7 mouse cellular contexts compared by ENCODE assay signal in genomic region chr2:13574801-13575150, GRCm38 (mm10). TPM values are rescaled to one million over a fixed set of nuclear protein-coding genes. Genes with fewer than 3 reads are reported as not detected.
DNase-seq lines count a peak whose midpoint lies in the region; ATAC-seq and TF ChIP-seq lines count a peak whose summit lies in the region.

No protein-coding gene starts in this region.

- H3K9ac ChIP-seq in ES-E14 (ENCODE audit: insufficient read depth, low read depth, low read length, poor library complexity, severe bottlenecking), result peak overlapping the region; percentile 37
- H3K9ac ChIP-seq in hindbrain, embryonic 16.5 days (ENCODE audit: low read depth, low read length), result peak overlapping the region; percentile 84
- H3K9ac ChIP-seq in lung, embryonic 14.5 days, result peak overlapping the region; percentile 84

- no peaks in the 10 kb centered on the region for H3K27me3 ChIP-seq in hindbrain, embryonic 16.5 days (replicated peaks; ENCODE audit: control insufficient read depth, insufficient read depth, low read length)
- no peaks in the 10 kb centered on the region for H3K27me3 ChIP-seq in lung, embryonic 14.5 days (ENCODE audit: insufficient read depth, low read length)

- 0% methylated on average over 20 of the region's 21 CpGs for WGBS in hindbrain, embryonic 16.5 days
- WGBS in lung, embryonic 14.5 days, result under 1% methylated on average over 21 of the region's 21 CpGs

- in situ Hi-C loops in ES-E14 (cut with MboI; ENCODE audit: low sequenced_read_pairs in 2 of 2, unreplicated experiment in 2 of 2), result loop anchor here in 1 of 2 experiments (25.0 kb wide), 1 partner anchor 287 kb away; no protein-coding TSS in a partner anchor

- no peak overlapping the region for H3K27ac ChIP-seq in ES-E14 (ENCODE audit: insufficient read depth, low read depth, low read length, poor library complexity, severe bottlenecking)
- peak overlapping the region; percentile 83 for H3K27ac ChIP-seq in hindbrain, embryonic 16.5 days (ENCODE audit: low read depth, low read length)
- peak overlapping the region; percentile 97 for H3K27ac ChIP-seq in lung, embryonic 14.5 days (ENCODE audit: low read depth)

- no peak for TF ChIP-seq CTCF in lung, embryonic 14.5 days (IDR thresholded peaks at IDR 0.05; ENCODE audit: low read depth)

- peak overlapping the region; percentile 91 for H3K4me2 ChIP-seq in hindbrain, embryonic 16.5 days (ENCODE audit: low read length)
- H3K4me2 ChIP-seq in lung, embryonic 14.5 days, result peak overlapping the region; percentile 77

- H3K36me3 ChIP-seq in ES-E14 (ENCODE audit: control insufficient read depth, insufficient read depth, low read length, poor library complexity, severe bottlenecking), result peaks cover 10% of the 10 kb centered on the region
- H3K36me3 ChIP-seq in hindbrain, embryonic 16.5 days (ENCODE audit: control insufficient read depth, insufficient read depth, low read length), result peaks cover 4% of the 10 kb centered on the region
- H3K36me3 ChIP-seq in lung, embryonic 14.5 days (ENCODE audit: insufficient read depth), result peaks cover 33% of the 10 kb centered on the region

- peaks cover 3 to 7% of the 10 kb centered on the region in 2 experiments; a peak in 2 of 4 replicates for H3K4me1 ChIP-seq in ES-E14 (ENCODE audit: control insufficient read depth in 2 of 2, insufficient read depth in 2 of 2, low read length in 2 of 2, poor library complexity in 1 of 2)
- peaks cover 26% of the 10 kb centered on the region for H3K4me1 ChIP-seq in hindbrain, embryonic 16.5 days (ENCODE audit: control insufficient read depth, insufficient read depth, low read depth, low read length)
- peaks cover 13% of the 10 kb centered on the region for H3K4me1 ChIP-seq in lung, embryonic 14.5 days (ENCODE audit: insufficient read depth)

- DNase-seq in ES-E14 (ENCODE audit: low read depth, low spot score), result no peak
- peak; percentile 13 to 22 for DNase-seq in gastrocnemius, adult 8-10 months (ENCODE audit: low spot score in 2 of 2)
- peak; percentile 53 for DNase-seq in lung, embryonic 14.5 days
- no peak for DNase-seq in left cerebral cortex, adult 18-20 months (ENCODE audit: low spot score in 2 of 2)

- ATAC-seq in activated CD4-positive, CD25-positive, alpha-beta regulatory T cell, adult 4 months, result peak; percentile 64
- ATAC-seq in hindbrain, embryonic 16.5 days, result 0 out of 2 replicates have a peak, but pooled peaks have one; percentile 10
- ATAC-seq in lung, embryonic 14.5 days (ENCODE audit: insufficient read depth), result no peak
- ATAC-seq in neutrophil, adult 5-6 weeks (ENCODE audit: extremely low read depth, insufficient number of reproducible peaks, low FRiP score, poor library complexity, severe bottlenecking), result peak; percentile 53

- H3K9me3 ChIP-seq in ES-E14 (ENCODE audit: control insufficient read depth, insufficient read depth, low read depth, low read length), result no peaks in the 10 kb centered on the region
- H3K9me3 ChIP-seq in hindbrain, embryonic 16.5 days (ENCODE audit: control insufficient read depth, low read length), result no peaks in the 10 kb centered on the region
- H3K9me3 ChIP-seq in lung, embryonic 14.5 days (ENCODE audit: low read depth, low read length), result no peaks in the 10 kb centered on the region

- peak overlapping the region; percentile 61 to 91 for H3K4me3 ChIP-seq in ES-E14 (ENCODE audit: insufficient read depth in 1 of 2, low read depth in 1 of 2, low read length in 2 of 2, poor library complexity in 1 of 2, severe bottlenecking in 1 of 2)
- peak overlapping the region; percentile 85 for H3K4me3 ChIP-seq in hindbrain, embryonic 16.5 days (ENCODE audit: low read length)
- H3K4me3 ChIP-seq in lung, embryonic 14.5 days (ENCODE audit: low read depth, low read length), result peak overlapping the region; percentile 82

TF ChIP-seq in ES-E14, 5 proteins besides CTCF, POLR2A, EP300 and RAD21:
- no peak for TF ChIP-seq HCFC1 (IDR thresholded peaks at IDR 0.05; ENCODE audit: borderline replicate concordance, insufficient read depth, low read length)
- no peak for TF ChIP-seq ZNF384 (IDR thresholded peaks at IDR 0.05; ENCODE audit: low read depth, low read length)
- no peak for TF ChIP-seq MAFK (IDR thresholded peaks at IDR 0.05; ENCODE audit: insufficient read depth, low read depth, low read length)
- no peak for TF ChIP-seq CHD2 (IDR thresholded peaks at IDR 0.05; ENCODE audit: low read depth, low read length)
- no peak for TF ChIP-seq ZC3H11A (IDR thresholded peaks at IDR 0.05; ENCODE audit: borderline replicate concordance, low read depth, low read length)
TF ChIP-seq in ES-E14: peak in this region for 0.

RNA-seq across cellular contexts. Expression of gene Vim, which starts 1.0 kb away (rescaled TPM):
- 465 and 1,315 TPM in 2 replicates for total RNA-seq in ES-E14 (2012; rRNA removed)
- 100 to 1,000 TPM; 703 to 754 TPM for polyA plus RNA-seq in activated CD4-positive, CD25-positive, alpha-beta regulatory T cell, adult 4 months (2017; shearing (Covaris generic))
- 100 to 1,000 TPM in 1 of 4 experiments, 10 to 100 TPM in 3; 64.2 to 139 (median 92.0) TPM for total RNA-seq in gastrocnemius, adult 8-10 months (2022)
- 374 and 458 TPM in 2 replicates for polyA plus RNA-seq in hindbrain, embryonic 16.5 days (2015; fragmentation: Nextera tagmentation; extraction: Ambion mirVana)
- polyA plus RNA-seq in lung, embryonic 14.5 days (2014; fragmentation: Nextera tagmentation; extraction: Ambion mirVana), result 843 and 848 TPM in 2 replicates
- 1,125 and 1,268 TPM in 2 replicates for total RNA-seq in neutrophil, adult 5-6 weeks (2017)
- 10 to 100 TPM; 56.0 to 57.7 TPM for total RNA-seq in left cerebral cortex, adult 18-20 months (2021)

RNA-seq across cellular contexts. Expression of gene Trdmt1, which starts 30.3 kb away (rescaled TPM):
- total RNA-seq in ES-E14 (2012; rRNA removed), result 5.3 and 7.4 TPM in 2 replicates
- 10 to 100 TPM; 16.2 to 17.0 TPM for polyA plus RNA-seq in activated CD4-positive, CD25-positive, alpha-beta regulatory T cell, adult 4 months (2017; shearing (Covaris generic))
- 1 to 10 TPM; 2.4 to 4.1 (median 3.7) TPM for total RNA-seq in gastrocnemius, adult 8-10 months (2022)
- 6.7 and 8.6 TPM in 2 replicates for polyA plus RNA-seq in hindbrain, embryonic 16.5 days (2015; fragmentation: Nextera tagmentation; extraction: Ambion mirVana)
- polyA plus RNA-seq in lung, embryonic 14.5 days (2014; fragmentation: Nextera tagmentation; extraction: Ambion mirVana), result 18.1 TPM in 2 replicates
- total RNA-seq in neutrophil, adult 5-6 weeks (2017), result 7.0 and 10.0 TPM in 2 replicates
- total RNA-seq in left cerebral cortex, adult 18-20 months (2021), result 1 to 10 TPM; 4.2 to 5.0 TPM

Comparison
In these comparisons a context has a peak if more than half of its experiments do, and no peak if none do; other contexts are left out.
1. DNase-seq: peak in gastrocnemius, adult 8-10 months (2 of 2) and lung, embryonic 14.5 days (single experiment); none in ES-E14 (single experiment) and left cerebral cortex, adult 18-20 months (0 of 2).
2. Peak in every context shown above with its lines, with median percentiles within 50 percentile points of each other: H3K4me3 ChIP-seq and H3K9ac ChIP-seq.